Mouse (Mus musculus) spleen, postnatal 36 days (tissue): Measurements from ENCODE around the gene Hip1.
"Not testable (repeated sequence)": the region's sequence is repeated elsewhere in the genome, so short reads cannot be mapped to it uniquely, and the experiment has no call there.

Experiments used
- DNase-seq, 2 experiments: peaks; one replicate each; pipeline ENCODE4 v3.0.0; 2022; ENCODE audit warnings: low spot score in 2 of 2, mixed read lengths in 1 of 2

Gene Hip1

GRCm38 (mm10) chr5:135493095-135493494, 51.8 kb downstream of the Hip1 start:
- DNase-seq, result no peak

GRCm38 (mm10) chr5:135492126-135492525, 52.8 kb downstream of the Hip1 start:
- DNase-seq, result no peak

DNA sequence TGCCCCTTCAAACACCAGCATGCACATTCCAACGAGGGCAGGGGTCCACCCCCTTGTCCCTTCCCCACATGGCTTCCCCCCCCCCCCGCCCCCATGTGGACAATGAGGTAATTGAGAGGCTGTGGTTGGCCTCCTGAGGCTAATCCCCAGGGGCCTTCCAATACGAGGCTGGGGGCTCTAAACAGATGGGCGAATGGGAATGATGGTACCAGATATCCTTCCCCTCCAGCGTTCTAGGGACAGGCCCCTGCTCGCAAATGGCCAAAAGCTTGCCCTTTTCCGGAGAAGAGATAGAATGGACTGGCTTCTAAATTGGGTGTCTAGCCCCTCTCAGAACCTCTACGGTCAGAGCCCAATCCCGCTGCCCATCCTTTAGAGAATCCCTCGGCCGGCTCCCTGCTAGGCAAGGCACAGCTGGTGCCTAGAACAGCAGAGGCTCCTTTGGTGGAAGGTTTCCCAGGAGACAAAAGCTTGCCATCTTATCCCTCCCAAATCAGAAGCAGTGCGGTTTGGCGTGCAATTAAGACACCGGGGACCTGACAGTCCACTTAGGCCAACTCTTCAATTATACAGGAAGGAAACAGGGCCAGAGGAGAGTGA, 55.1 kb downstream of the Hip1 start:
- no peak for DNase-seq

- DNase-seq, result peak; percentile 57 to 61
Measured at GRCm38 (mm10) chr5:135488881-135489694, 55.8 kb downstream of the Hip1 start.

GRCm38 (mm10) chr5:135488222-135488880, 56.6 kb downstream of the Hip1 start:
- DNase-seq, result no peak

- DNase-seq, result no peak
Measured at GRCm38 (mm10) chr5:135485289-135485688, 59.6 kb downstream of the Hip1 start.

DNA sequence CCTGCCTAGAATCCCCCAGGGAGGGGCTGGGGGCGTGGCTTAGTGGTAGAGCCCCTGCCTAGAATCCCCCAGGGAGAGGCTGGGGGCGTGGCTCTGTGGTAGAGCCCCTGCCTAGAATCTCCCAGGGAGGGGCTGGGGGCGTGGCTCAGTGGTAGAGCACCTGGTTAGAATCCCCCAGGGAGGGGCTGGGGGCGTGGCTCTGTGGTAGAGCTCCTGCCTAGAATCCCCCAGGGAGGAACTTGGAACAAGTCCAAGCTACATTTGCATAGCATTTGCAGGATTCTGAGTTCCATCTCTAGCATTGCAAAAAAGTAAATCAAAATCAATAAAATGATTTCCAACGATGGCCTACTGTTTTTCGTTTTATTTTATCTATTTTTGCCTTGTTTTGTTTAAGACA, 61.1 kb downstream of the Hip1 start:
- not testable (repeated sequence) for DNase-seq

GRCm38 (mm10) chr5:135478877-135479600, 65.9 kb downstream of the Hip1 start:
- peak; percentile 77 to 80 for DNase-seq

DNA sequence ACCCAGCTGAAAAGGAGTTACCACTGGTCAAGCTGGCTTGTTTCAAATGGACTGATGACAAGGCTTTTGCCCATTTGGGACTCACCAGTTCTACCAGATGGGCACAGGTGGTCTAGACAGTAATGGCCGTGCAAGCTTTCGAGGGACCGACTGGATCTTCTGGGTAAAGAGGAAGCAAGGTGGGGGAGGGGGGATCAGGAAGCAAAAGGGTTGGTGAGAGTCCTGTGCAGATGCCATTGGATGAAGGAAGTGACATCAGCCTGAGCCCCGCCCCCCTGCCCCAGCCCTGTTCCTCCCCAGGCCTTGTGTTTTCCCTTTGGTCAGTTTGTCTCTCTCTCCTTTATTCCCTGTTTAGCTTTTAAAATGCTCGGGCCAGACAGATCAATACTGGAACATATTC, 68.7 kb downstream of the Hip1 start:
- DNase-seq, result no peak

GRCm38 (mm10) chr5:135472405-135472804, 72.5 kb downstream of the Hip1 start:
- DNase-seq, result peak; percentile 56 to 58

GRCm38 (mm10) chr5:135471747-135472146, 73.2 kb downstream of the Hip1 start:
- DNase-seq, result no peak

GRCm38 (mm10) chr5:135468280-135468679, 76.6 kb downstream of the Hip1 start:
- no peak for DNase-seq

DNA sequence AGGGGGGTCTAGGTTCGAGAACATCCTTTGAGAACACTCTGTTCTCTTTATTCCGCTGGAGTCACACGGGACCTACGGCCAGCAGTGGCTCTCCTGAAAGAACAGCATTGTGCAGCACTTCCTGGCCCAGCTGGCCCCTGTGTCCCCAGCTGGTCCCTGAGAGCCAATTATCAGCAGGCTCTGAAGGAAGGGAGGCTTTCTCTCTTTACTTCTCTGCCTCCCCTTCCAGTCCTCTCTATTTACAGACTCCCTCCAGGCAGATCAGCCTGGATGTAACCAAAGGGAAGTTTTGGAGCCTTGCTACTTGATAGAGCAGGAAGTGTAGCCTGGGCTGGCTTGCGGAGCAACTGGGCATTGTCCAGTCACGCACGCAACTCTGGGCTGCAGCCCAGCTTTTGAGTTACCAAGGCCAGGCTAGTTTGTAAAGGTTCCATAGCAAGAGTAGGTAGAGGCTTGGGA, 79.1 kb downstream of the Hip1 start:
- DNase-seq, result no peak

GRCm38 (mm10) chr5:135463380-135463779, 81.5 kb downstream of the Hip1 start:
- DNase-seq, result no peak

DNA sequence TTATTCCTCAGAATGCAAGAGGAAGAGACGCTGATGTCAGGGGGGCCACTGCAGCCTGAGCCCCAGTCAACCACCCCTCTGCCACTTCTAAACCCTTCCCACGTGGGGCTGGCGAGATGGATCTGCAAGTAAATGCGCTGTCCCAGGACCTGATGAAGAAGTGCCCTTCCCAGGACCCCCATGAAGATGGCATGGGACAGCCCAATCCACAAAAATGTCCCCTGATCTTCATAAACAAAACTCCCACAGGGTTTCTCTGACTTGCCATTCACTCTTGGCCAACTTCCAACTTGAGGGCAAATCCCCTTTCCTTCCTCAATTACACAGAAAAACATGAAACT, 84.1 kb downstream of the Hip1 start:
- DNase-seq, result no peak

GRCm38 (mm10) chr5:135460152-135460832, 84.6 kb downstream of the Hip1 start:
- peak in 1 of 2 experiments; percentile 35 for DNase-seq

DNA sequence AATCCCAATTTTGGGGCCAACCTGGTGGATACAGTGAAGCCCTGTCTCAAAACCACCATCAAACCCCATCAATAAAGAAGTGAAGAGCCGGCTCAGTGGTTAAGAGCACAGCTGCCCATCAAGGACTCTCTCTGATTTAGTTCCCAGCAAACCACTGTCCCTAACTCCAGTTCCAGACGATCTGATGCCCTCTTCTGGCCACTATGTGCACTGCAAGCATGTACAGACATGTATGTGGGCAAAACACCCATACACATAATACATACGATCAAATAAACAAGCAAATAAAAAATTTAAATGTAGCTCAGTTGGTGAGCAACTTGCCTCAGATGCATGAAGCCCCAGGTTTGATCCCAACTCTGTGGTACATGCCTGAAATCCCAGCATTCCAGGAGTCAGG, 85.4 kb downstream of the Hip1 start:
- DNase-seq, result peak in 1 of 2 experiments; percentile 32

DNA sequence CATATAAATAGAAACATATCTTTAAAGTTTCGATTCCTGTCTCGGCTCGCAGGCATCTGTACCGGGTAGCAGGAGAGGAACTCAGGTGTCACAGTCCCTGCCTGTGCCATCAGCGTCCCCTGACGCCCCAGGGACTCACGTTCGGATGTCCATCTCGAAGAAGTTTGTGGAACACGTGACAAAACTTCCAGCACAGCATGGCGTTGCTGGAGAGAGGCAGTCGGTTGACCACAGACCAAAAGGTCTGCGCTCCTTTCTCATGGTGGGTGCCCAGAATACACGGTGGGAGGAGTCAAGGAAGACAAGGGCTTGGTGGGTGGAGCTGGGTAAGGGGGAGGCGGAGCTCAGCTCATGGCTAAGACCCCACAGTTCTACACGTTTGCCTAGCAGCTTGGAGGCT, 87.0 kb downstream of the Hip1 start:
- DNase-seq, result no peak

DNA sequence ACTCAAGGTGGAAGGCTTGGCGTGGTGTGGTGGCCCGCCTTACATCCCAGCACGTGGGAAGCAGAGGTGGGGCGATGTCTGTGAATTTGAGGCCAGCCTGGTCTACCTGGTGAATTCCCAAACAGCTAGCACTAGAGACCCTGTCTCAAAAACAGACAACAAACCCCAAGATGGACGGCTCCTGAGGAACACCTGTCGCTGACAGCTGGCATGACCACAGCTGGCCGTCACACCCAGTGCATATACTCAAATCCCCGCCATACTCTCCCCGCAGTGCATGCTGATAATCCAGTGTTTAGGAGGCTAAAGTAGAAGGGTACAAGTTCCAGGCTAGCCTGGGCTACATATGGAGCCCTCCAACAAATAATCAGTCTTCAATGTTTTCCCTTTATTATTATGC, 88.4 kb downstream of the Hip1 start:
- DNase-seq, result no peak

DNA sequence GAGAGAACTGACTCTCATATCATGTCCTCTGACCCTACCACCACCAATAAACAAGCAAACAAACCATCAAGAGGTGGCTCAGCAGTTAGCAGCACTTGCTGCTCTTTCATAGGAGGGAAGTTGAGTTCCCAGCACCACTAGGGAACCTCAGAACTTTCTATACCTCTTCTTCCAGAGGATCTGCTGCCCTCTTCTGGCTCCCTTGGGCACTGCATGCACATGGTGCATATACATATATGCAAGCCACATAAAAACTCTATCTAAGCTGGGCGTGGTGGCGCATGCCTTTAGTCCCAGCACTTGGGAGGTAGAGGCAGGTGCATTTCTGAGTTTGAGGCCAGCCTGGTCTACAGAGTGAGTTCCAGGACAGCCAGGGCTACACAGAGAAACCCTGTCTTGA, 90.7 kb downstream of the Hip1 start:
- no peak for DNase-seq

DNA sequence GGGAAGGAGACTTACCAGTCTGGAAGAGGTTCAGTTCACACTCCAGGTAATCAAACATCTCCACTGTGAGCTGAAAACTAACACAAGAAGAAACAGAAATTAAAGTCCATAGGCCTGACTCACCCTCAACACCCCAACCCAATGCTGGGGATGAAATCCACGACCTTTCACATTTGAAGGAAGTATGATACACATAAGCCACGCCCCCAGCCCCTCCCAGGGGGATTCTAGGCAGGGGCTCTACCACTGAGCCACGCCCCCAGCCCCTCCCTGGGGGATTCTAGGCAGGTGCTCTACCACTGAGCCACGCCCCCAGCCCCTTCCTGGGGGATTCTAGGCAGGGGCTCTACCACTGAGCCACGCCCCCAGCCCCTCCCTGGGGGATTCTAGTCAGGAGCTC, 93.4 kb downstream of the Hip1 start:
- not testable (repeated sequence) for DNase-seq

- no peak for DNase-seq
Measured at GRCm38 (mm10) chr5:135451100-135451499, 93.8 kb downstream of the Hip1 start.
